Mouse (Mus musculus) heart, adult 18-20 months (tissue): ENCODE results near the gene Slc35g1. TPM values are rescaled to one million over a fixed set of nuclear protein-coding genes. Genes with fewer than 3 reads are reported as not detected.

Source experiments
- total RNA-seq, 2 experiments: library from RNA; stranded (reverse); gene quantifications; 2 replicates each; pipeline ENCODE4 v1.2.3; 2021

Gene Slc35g1
- total RNA-seq, 2 experiments from 2014 or later: 2.3 to 2.8 TPM

Other genes with a start within 250 kb of the Slc35g1 start
- gene Fra10ac1, start 171.8 kb upstream of the Slc35g1 start, total RNA-seq: 10 to 100 TPM; 12.3 to 13.8 TPM
- 1 to 10 TPM; 3.3 to 5.3 TPM for gene Lgi1, start 131.4 kb upstream of the Slc35g1 start, total RNA-seq
- 10 to 100 TPM; 16.2 to 17.0 TPM for gene Plce1, start 85.1 kb downstream of the Slc35g1 start, total RNA-seq